Mouse (Mus musculus): ENCODE results near the gene Myoz1. TPM values are rescaled to one million over a fixed set of nuclear protein-coding genes. Genes with fewer than 3 reads are reported as not detected.

Myoz1 gene
- total and polyA plus RNA-seq, 3 experiments: 0.15 TPM; not detected in 1

GRCm38 (mm10) chr14:20600203-20600602, 56.1 kb downstream of the Myoz1 start:
- Histone ChIP-seq H3K4me1 (ENCODE audit: control insufficient read depth in 1 of 2, insufficient read depth in 2 of 2, low read length in 2 of 2) (peaks cover 8 to 17% of the 10 kb centered on the region in 2 experiments), H3K9me3 (replicated peaks; ENCODE audit: insufficient read depth, low read length) (no peaks in the 10 kb centered on the region), H3K9ac (ENCODE audit: control insufficient read depth, low read depth, low read length, poor library complexity, severe bottlenecking) (no peak overlapping the region), H3K27ac (ENCODE audit: control insufficient read depth, low read depth, low read length) (no peak overlapping the region), H3K36me3 (ENCODE audit: control insufficient read depth in 1 of 2, insufficient read depth in 2 of 2, low read length in 2 of 2) (peaks cover 0 to 11% of the 10 kb centered on the region in 2 experiments; a peak in 2 of 4 replicates), H3K4me3 (ENCODE audit: control insufficient read depth in 1 of 2, insufficient read depth in 1 of 2, low read depth in 2 of 2, low read length in 2 of 2) (no peak overlapping the region), H3K79me2 (ENCODE audit: control insufficient read depth, insufficient read depth, low read length, poor library complexity) (no peaks in the 10 kb centered on the region), H3K27me3 (ENCODE audit: control insufficient read depth in 1 of 2, insufficient read depth in 2 of 2, low read length in 2 of 2) (no peaks in the 10 kb centered on the region)
- no peak for DNase-seq (ENCODE audit: low read depth, low spot score)
- TF ChIP-seq ZMIZ1 (IDR thresholded peaks at IDR 0.05; ENCODE audit: low read depth, low read length): no peak
- no peak for TF ChIP-seq MEF2A (IDR thresholded peaks at IDR 0.05; ENCODE audit: extremely low read depth, insufficient replicate concordance, low read depth, low read length, poor library complexity, severe bottlenecking)
- TF ChIP-seq MXI1 (IDR thresholded peaks at IDR 0.05; ENCODE audit: low read depth, low read length): no peak
- TF ChIP-seq ZNF384 (IDR thresholded peaks at IDR 0.05; ENCODE audit: low read depth, low read length): no peak
- no peak for TF ChIP-seq SMC3 (IDR thresholded peaks at IDR 0.05; ENCODE audit: low read depth, low read length)
- no peak for TF ChIP-seq ETS1 (IDR thresholded peaks at IDR 0.05; ENCODE audit: low read depth, low read length)
- TF ChIP-seq NELFE (IDR thresholded peaks at IDR 0.05; ENCODE audit: low read depth, low read length): no peak
- TF ChIP-seq KAT2A (conservative IDR thresholded peaks at IDR 0.05; ENCODE audit: low read depth, low read length): no peak
- TF ChIP-seq ZKSCAN1 (IDR thresholded peaks at IDR 0.05; ENCODE audit: low read depth, low read length): no peak
- no peak for TF ChIP-seq E2F4 (IDR thresholded peaks at IDR 0.05; ENCODE audit: borderline replicate concordance, low read depth, low read length)
- no peak for TF ChIP-seq RCOR1 (IDR thresholded peaks at IDR 0.05; ENCODE audit: low read depth, low read length)
- TF ChIP-seq BHLHE40 (IDR thresholded peaks at IDR 0.05; ENCODE audit: borderline replicate concordance, low read depth, low read length): no peak

GRCm38 (mm10) chr14:20599542-20599941, 56.8 kb downstream of the Myoz1 start:
- H3K36me3 ChIP-seq (ENCODE audit: control insufficient read depth in 1 of 2, insufficient read depth in 2 of 2, low read length in 2 of 2): peaks cover 0 to 11% of the 10 kb centered on the region in 2 experiments; a peak in 2 of 4 replicates
- DNase-seq (ENCODE audit: low read depth, low spot score): peak; percentile 81
- H3K4me1 ChIP-seq (ENCODE audit: control insufficient read depth in 1 of 2, insufficient read depth in 2 of 2, low read length in 2 of 2): peaks cover 8 to 17% of the 10 kb centered on the region in 2 experiments
- TF ChIP-seq MAZ (IDR thresholded peaks at IDR 0.05; ENCODE audit: low read depth, low read length): no peak
- TF ChIP-seq RCOR1 (IDR thresholded peaks at IDR 0.05; ENCODE audit: low read depth, low read length): peak; percentile 64; the same call in 1 of the 2 replicates
- TF ChIP-seq EP300 (IDR thresholded peaks at IDR 0.05; ENCODE audit: low read depth in 1 of 2, low read length in 2 of 2): peak; percentile 88 to 90
- no peak for TF ChIP-seq BHLHE40 (IDR thresholded peaks at IDR 0.05; ENCODE audit: borderline replicate concordance, low read depth, low read length)
- 0 out of 2 replicates have a peak, but pooled peaks have one; percentile 19 for TF ChIP-seq TBP (IDR thresholded peaks at IDR 0.05; ENCODE audit: low read depth, low read length)
- peak; percentile 79 for TF ChIP-seq ETS1 (IDR thresholded peaks at IDR 0.05; ENCODE audit: low read depth, low read length)
- peak; percentile 91 for TF ChIP-seq TAL1 (IDR thresholded peaks at IDR 0.05; ENCODE audit: low read length)
- TF ChIP-seq TCF12 (IDR thresholded peaks at IDR 0.05; ENCODE audit: low read depth, low read length): peak; percentile 92
- TF ChIP-seq SIN3A (IDR thresholded peaks at IDR 0.05; ENCODE audit: low read length): peak; percentile 37; the same call in 1 of the 2 replicates
- no peak for TF ChIP-seq USF2 (IDR thresholded peaks at IDR 0.05; ENCODE audit: borderline replicate concordance in 1 of 2, insufficient read depth in 1 of 2, low read depth in 1 of 2, low read length in 2 of 2)
- TF ChIP-seq ELF1 (IDR thresholded peaks at IDR 0.05; ENCODE audit: low read depth, low read length): no peak
- peak; percentile 82 for TF ChIP-seq ZNF384 (IDR thresholded peaks at IDR 0.05; ENCODE audit: low read depth, low read length)
- TF ChIP-seq JUND (IDR thresholded peaks at IDR 0.05; ENCODE audit: low read depth, low read length): no peak
- 0 out of 2 replicates have a peak, but pooled peaks have one; percentile 29 for TF ChIP-seq MYC (IDR thresholded peaks at IDR 0.05; ENCODE audit: low read depth, low read length)
- no peak for TF ChIP-seq KAT2A (conservative IDR thresholded peaks at IDR 0.05; ENCODE audit: low read depth, low read length)
- peak; percentile 95 for TF ChIP-seq GATA1 (IDR thresholded peaks at IDR 0.05; ENCODE audit: low read depth, low read length)
- TF ChIP-seq MXI1 (IDR thresholded peaks at IDR 0.05; ENCODE audit: low read depth, low read length): 0 out of 2 replicates have a peak, but pooled peaks have one; percentile 5
- no peak for TF ChIP-seq NRF1 (IDR thresholded peaks at IDR 0.05; ENCODE audit: insufficient read depth, low read depth, low read length, poor library complexity, severe bottlenecking)
- TF ChIP-seq NELFE (IDR thresholded peaks at IDR 0.05; ENCODE audit: low read depth, low read length): no peak
- no peak overlapping the region for H3K4me3 ChIP-seq (ENCODE audit: control insufficient read depth in 1 of 2, insufficient read depth in 1 of 2, low read depth in 2 of 2, low read length in 2 of 2)
- H3K27ac ChIP-seq (ENCODE audit: control insufficient read depth, low read depth, low read length): no peak overlapping the region
- no peaks in the 10 kb centered on the region for H3K27me3 ChIP-seq (ENCODE audit: control insufficient read depth in 1 of 2, insufficient read depth in 2 of 2, low read length in 2 of 2)
- no peaks in the 10 kb centered on the region for H3K79me2 ChIP-seq (ENCODE audit: control insufficient read depth, insufficient read depth, low read length, poor library complexity)
- H3K9me3 ChIP-seq (replicated peaks; ENCODE audit: insufficient read depth, low read length): no peaks in the 10 kb centered on the region
- no peak overlapping the region for H3K9ac ChIP-seq (ENCODE audit: control insufficient read depth, low read depth, low read length, poor library complexity, severe bottlenecking)
